Mouse (Mus musculus): ENCODE measurements at regions not wholly inside any gene's neighbourhood (a gene's known extent, or its start where the extent isn't known, plus 50 kb on each side); places are given as distances from the start of the nearest gene placed in this dataset.

- TF ChIP-seq CTCF (IDR thresholded peaks at IDR 0.05; ENCODE audit: insufficient read depth, low read depth, low read length) (no peak), POLR2A (IDR thresholded peaks at IDR 0.05; ENCODE audit: insufficient read depth, low read depth, low read length) (no peak)
These were observed 129.8 kb downstream of the Inhbb start for GRCm38 (mm10) chr1:119292216-119292615.

Measured in olfactory bulb, adult 2 months (tissue).